Comparison of ENCODE assay signal across 7 mouse cellular contexts in genomic region chr5:38158947-38159633, GRCm38 (mm10). TPM values are rescaled to one million over a fixed set of nuclear protein-coding genes. Genes with fewer than 3 reads are reported as not detected.
A peak's percentile ranks its signal among the peaks of the same experiment; 100 is the strongest.
DNase-seq lines count a peak whose midpoint lies in the region; ATAC-seq and TF ChIP-seq lines count a peak whose summit lies in the region.

No protein-coding gene starts in this region.

- peak overlapping the region; percentile 99 for H3K27ac ChIP-seq in cortical plate, adult 2 months (ENCODE audit: insufficient read depth, low read length)
- H3K27ac ChIP-seq in intestine, embryonic 14.5 days (ENCODE audit: low read depth) = no peak overlapping the region
- no peak overlapping the region for H3K27ac ChIP-seq in limb, embryonic 11.5 days (replicated peaks; ENCODE audit: low read depth, low read length)
- peak overlapping the region; percentile 97 for H3K27ac ChIP-seq in midbrain, embryonic 14.5 days (replicated peaks; ENCODE audit: low read depth, low read length)
- H3K27ac ChIP-seq in stomach, postnatal 0 days (replicated peaks) = no peak overlapping the region; the same call in 1 of the 2 replicates

- peak overlapping the region; percentile 78 for H3K4me2 ChIP-seq in intestine, embryonic 14.5 days (ENCODE audit: low read length)
- H3K4me2 ChIP-seq in limb, embryonic 11.5 days (ENCODE audit: low read depth, severe bottlenecking) = peak overlapping the region; percentile 84
- peak overlapping the region; percentile 94 for H3K4me2 ChIP-seq in midbrain, embryonic 14.5 days (ENCODE audit: low read length)
- H3K4me2 ChIP-seq in stomach, postnatal 0 days (replicated peaks; ENCODE audit: low read depth) = peak overlapping the region; percentile 86

- H3K4me1 ChIP-seq in cortical plate, adult 2 months (ENCODE audit: control insufficient read depth, insufficient read depth, low read length) = peaks cover 8% of the 10 kb centered on the region
- 0 out of 2 replicates have a peak, but pooled peaks cover 5% of the 10 kb centered on the region for H3K4me1 ChIP-seq in intestine, embryonic 14.5 days (replicated peaks; ENCODE audit: control insufficient read depth, insufficient read depth, low read length)
- H3K4me1 ChIP-seq in limb, embryonic 11.5 days (ENCODE audit: control insufficient read depth, insufficient read depth, low read length) = peaks cover 13% of the 10 kb centered on the region; the same call in 1 of the 2 replicates
- H3K4me1 ChIP-seq in midbrain, embryonic 14.5 days (ENCODE audit: control insufficient read depth, insufficient read depth, low read length) = peaks cover 41% of the 10 kb centered on the region
- H3K4me1 ChIP-seq in stomach, postnatal 0 days (replicated peaks; ENCODE audit: control insufficient read depth, insufficient read depth) = no peaks in the 10 kb centered on the region

- H3K27me3 ChIP-seq in intestine, embryonic 14.5 days (replicated peaks; ENCODE audit: control insufficient read depth, insufficient read depth, low read length) = peaks cover 24% of the 10 kb centered on the region
- H3K27me3 ChIP-seq in limb, embryonic 11.5 days (ENCODE audit: control insufficient read depth, insufficient read depth, low read length) = peaks cover 13% of the 10 kb centered on the region
- H3K27me3 ChIP-seq in midbrain, embryonic 14.5 days (ENCODE audit: control insufficient read depth, insufficient read depth, low read length) = no peaks in the 10 kb centered on the region
- no peaks in the 10 kb centered on the region for H3K27me3 ChIP-seq in stomach, postnatal 0 days (ENCODE audit: control insufficient read depth, insufficient read depth, low read length)

- ATAC-seq in intestine, embryonic 14.5 days (replicated peaks; ENCODE audit: low FRiP score, low TSS enrichment, low read depth) = peak; percentile 62
- peak; percentile 60; the same call in 1 of the 2 replicates for ATAC-seq in limb, embryonic 11.5 days (ENCODE audit: insufficient number of reproducible peaks, low FRiP score, low TSS enrichment, low read depth)
- ATAC-seq in midbrain, embryonic 14.5 days (ENCODE audit: low FRiP score, low TSS enrichment) = peak; percentile 85
- ATAC-seq in stomach, postnatal 0 days (ENCODE audit: low FRiP score, low TSS enrichment) = peak; percentile 49; the same call in 1 of the 2 replicates

- peak; percentile 77 for DNase-seq in adrenal gland, postnatal 36 days
- peak; percentile 48 for DNase-seq in gastrocnemius, postnatal 25 days
- DNase-seq in intestine, embryonic 14.5 days (ENCODE audit: low spot score) = peak; percentile 77
- peak; percentile 80 for DNase-seq in limb, embryonic 11.5 days (ENCODE audit: low spot score)
- DNase-seq in midbrain, embryonic 14.5 days = peak; percentile 96
- DNase-seq in stomach, postnatal 0 days (ENCODE audit: low spot score) = peak; percentile 42

- TF ChIP-seq CTCF in cortical plate, adult 2 months (IDR thresholded peaks at IDR 0.05; ENCODE audit: extremely low read depth, insufficient read depth, low read length) = no peak
- TF ChIP-seq CTCF in stomach, postnatal 0 days (IDR thresholded peaks at IDR 0.05; ENCODE audit: low read depth) = no peak

- peaks cover 26% of the 10 kb centered on the region for H3K36me3 ChIP-seq in intestine, embryonic 14.5 days (ENCODE audit: control insufficient read depth, insufficient read depth, low read length)
- H3K36me3 ChIP-seq in limb, embryonic 11.5 days (ENCODE audit: control insufficient read depth, insufficient read depth, low read length) = peaks cover 21% of the 10 kb centered on the region
- peaks cover 34% of the 10 kb centered on the region for H3K36me3 ChIP-seq in midbrain, embryonic 14.5 days (ENCODE audit: control insufficient read depth, insufficient read depth, low read length)
- H3K36me3 ChIP-seq in stomach, postnatal 0 days (ENCODE audit: control insufficient read depth, insufficient read depth, low read length) = no peaks in the 10 kb centered on the region

- peak overlapping the region; percentile 72 for H3K9ac ChIP-seq in intestine, embryonic 14.5 days (ENCODE audit: low read length)
- peak overlapping the region; percentile 95 for H3K9ac ChIP-seq in limb, embryonic 11.5 days (ENCODE audit: low read length)
- H3K9ac ChIP-seq in midbrain, embryonic 14.5 days (replicated peaks; ENCODE audit: low read length) = peak overlapping the region; percentile 100
- peak overlapping the region; percentile 64 for H3K9ac ChIP-seq in stomach, postnatal 0 days (ENCODE audit: low read length)

- peak overlapping the region; percentile 89 for H3K4me3 ChIP-seq in cortical plate, adult 2 months (ENCODE audit: insufficient read depth, low read length)
- H3K4me3 ChIP-seq in intestine, embryonic 14.5 days (ENCODE audit: low read depth, low read length) = peak overlapping the region; percentile 84
- peak overlapping the region; percentile 92 for H3K4me3 ChIP-seq in limb, embryonic 11.5 days (ENCODE audit: low read depth, low read length)
- H3K4me3 ChIP-seq in midbrain, embryonic 14.5 days (replicated peaks; ENCODE audit: low read depth, low read length) = peak overlapping the region; percentile 95
- H3K4me3 ChIP-seq in stomach, postnatal 0 days (ENCODE audit: low read depth, low read length) = peak overlapping the region; percentile 65

- under 1% methylated on average over 79 of the region's 79 CpGs for WGBS in intestine, embryonic 14.5 days
- under 1% methylated on average over 79 of the region's 79 CpGs for WGBS in limb, embryonic 11.5 days
- WGBS in midbrain, embryonic 14.5 days = under 1% methylated on average over 79 of the region's 79 CpGs
- under 1% methylated on average over 74 of the region's 79 CpGs for WGBS in stomach, postnatal 0 days

- no peak for TF ChIP-seq EP300 in stomach, postnatal 0 days (optimal IDR thresholded peaks at IDR 0.05)

- peak; percentile 0; the same call in 1 of the 2 replicates for TF ChIP-seq POLR2A in cortical plate, adult 2 months (IDR thresholded peaks at IDR 0.05; ENCODE audit: extremely low read depth, insufficient read depth, low read length)

- no peaks in the 10 kb centered on the region for H3K9me3 ChIP-seq in intestine, embryonic 14.5 days (ENCODE audit: control insufficient read depth, low read length)
- H3K9me3 ChIP-seq in limb, embryonic 11.5 days (ENCODE audit: control insufficient read depth, low read length) = peaks cover 4% of the 10 kb centered on the region; the same call in 1 of the 2 replicates
- H3K9me3 ChIP-seq in midbrain, embryonic 14.5 days (ENCODE audit: control insufficient read depth, low read length) = no peaks in the 10 kb centered on the region
- H3K9me3 ChIP-seq in stomach, postnatal 0 days (ENCODE audit: control insufficient read depth, low read length) = no peaks in the 10 kb centered on the region

RNA-seq across cellular contexts. Expression of gene Nsg1, which starts 0.6 kb away (rescaled TPM):
- 10 to 100 TPM; 43.2 to 53.4 TPM for total RNA-seq in adrenal gland, postnatal 36 days (2021)
- polyA plus RNA-seq in cortical plate, adult 2 months (2012; rRNA removed) = 314 and 320 TPM in 2 replicates
- total RNA-seq in gastrocnemius, postnatal 25 days (2021) = 1 to 10 TPM; 3.2 TPM
- 16.1 and 18.0 TPM in 2 replicates for polyA plus RNA-seq in intestine, embryonic 14.5 days (2014; fragmentation: Nextera tagmentation; extraction: Ambion mirVana)
- polyA plus RNA-seq in limb, embryonic 11.5 days (2014; fragmentation: Nextera tagmentation; extraction: Ambion mirVana) = 33.6 and 34.9 TPM in 2 replicates
- 280 and 671 TPM in 2 replicates for polyA plus RNA-seq in midbrain, embryonic 14.5 days (2014; fragmentation: Nextera tagmentation; extraction: Ambion mirVana)
- polyA plus RNA-seq in stomach, postnatal 0 days (2015; fragmentation: Nextera tagmentation; extraction: Ambion mirVana) = 23.4 and 23.8 TPM in 2 replicates

Comparison
In these comparisons a context has a peak if more than half of its experiments do, and no peak if none do; other contexts are left out.
1. DNase-seq: peak in every context shown above with its lines; median percentile 96 in midbrain, embryonic 14.5 days; 80 in limb, embryonic 11.5 days; 77 in adrenal gland, postnatal 36 days; 77 in intestine, embryonic 14.5 days; 48 in gastrocnemius, postnatal 25 days; 42 in stomach, postnatal 0 days.
2. H3K27ac ChIP-seq: peak in cortical plate, adult 2 months (single experiment) and midbrain, embryonic 14.5 days (single experiment); none in intestine, embryonic 14.5 days (single experiment), limb, embryonic 11.5 days (single experiment) and stomach, postnatal 0 days (single experiment).
3. Peak in every context shown above with its lines, with median percentiles within 50 percentile points of each other: H3K4me3 ChIP-seq, ATAC-seq, H3K4me2 ChIP-seq and H3K9ac ChIP-seq.